Mouse (Mus musculus) forebrain, postnatal 0 days (tissue): ENCODE measurements at regions not wholly inside any gene's neighbourhood (a gene's known extent, or its start where the extent isn't known, plus 50 kb on each side); places are given as distances from the start of the nearest gene placed in this dataset.

Source experiments
- ATAC-seq: fragments of 200-750 bp; cut with Nextera tagmentation; 2 replicates; pipeline ENCODE4 v1.8.0; 2017; ENCODE audit warnings: mild to moderate bottlenecking, moderate library complexity
- DNase-seq: peaks from one replicate; pipeline ENCODE4 v3.0.0-alpha.2; 2015
- H3K27ac ChIP-seq: fragments of 300-500 bp; sonication (generic); 2 replicates; pipeline ENCODE4 v1.5.1; 2014; ENCODE audit warnings: low read depth, mild to moderate bottlenecking, antibody characterized with exemption, low read length, moderate library complexity, mixed read lengths
- H3K27me3 ChIP-seq: fragments of 300-500 bp; sonication (generic); 2 replicates; pipeline ENCODE4 v1.6.1; 2014; ENCODE audit warnings: mild to moderate bottlenecking, low read length, mixed read lengths; ENCODE audit not compliant: insufficient read depth
- H3K36me3 ChIP-seq: fragments of 300-500 bp; sonication (generic); 2 replicates; pipeline ENCODE4 v1.6.1; 2014; ENCODE audit warnings: mild to moderate bottlenecking, moderate library complexity; ENCODE audit not compliant: insufficient read depth
- H3K4me1 ChIP-seq: fragments of 300-500 bp; sonication (generic); 2 replicates; pipeline ENCODE4 v1.6.1; 2014; ENCODE audit warnings: antibody characterized with exemption; ENCODE audit not compliant: insufficient read depth
- H3K4me2 ChIP-seq: fragments of 300-500 bp; sonication (generic); 2 replicates; pipeline ENCODE4 v1.6.1; 2014; ENCODE audit warnings: low read depth, mild to moderate bottlenecking, moderate library complexity
- H3K4me3 ChIP-seq: fragments of 300-500 bp; sonication (generic); 2 replicates; pipeline ENCODE4 v1.5.1; 2014; ENCODE audit warnings: low read depth, low read length, mixed read lengths
- H3K9ac ChIP-seq: fragments of 300-500 bp; sonication (generic); 2 replicates; pipeline ENCODE4 v1.6.1; 2014; ENCODE audit warnings: mild to moderate bottlenecking
- H3K9me3 ChIP-seq: fragments of 300-500 bp; sonication (generic); 2 replicates; pipeline ENCODE4 v1.6.1; 2016; ENCODE audit warnings: low read length
- CTCF ChIP-seq: sonication (generic); IDR thresholded peaks from 2 replicates; pipeline ENCODE4 v1.5.1; 2016; ENCODE audit warnings: antibody characterized with exemption, control low read depth, low read depth
- WGBS: fragments of 180-500 bp; shearing (Covaris S2); extraction: QIAGEN DNeasy Blood & Tissue Kit; methylation state at CpG from one replicate; pipeline ENCODE4 v1.1.7; 2014; 5-methylcytosine and 5-hydroxymethylcytosine counted together

- Histone ChIP-seq H3K4me3 (no peak overlapping the region), H3K9ac (no peak overlapping the region), H3K27me3 (0 out of 2 replicates have a peak, but pooled peaks cover 2% of the 10 kb centered on the region), H3K27ac (no peak overlapping the region), H3K9me3 (no peaks in the 10 kb centered on the region), H3K4me1 (peaks cover 12% of the 10 kb centered on the region; the same call in 1 of the 2 replicates), H3K36me3 (no peaks in the 10 kb centered on the region), H3K4me2 (no peak overlapping the region)
- no peak for TF ChIP-seq CTCF
- 71% methylated on average over 9 of the region's 9 CpGs for WGBS
- no peak for DNase-seq
- no peak for ATAC-seq
Observed at GRCm38 (mm10) chr12:78133341-78133740, 60.7 kb upstream of the Gm6657 start.

GRCm38 (mm10) chr12:78133984-78134383 is 60.1 kb upstream of the Gm6657 start:
- Histone ChIP-seq H3K27ac (no peak overlapping the region), H3K27me3 (0 out of 2 replicates have a peak, but pooled peaks cover 2% of the 10 kb centered on the region), H3K9ac (no peak overlapping the region), H3K4me2 (no peak overlapping the region), H3K9me3 (no peaks in the 10 kb centered on the region), H3K36me3 (no peaks in the 10 kb centered on the region), H3K4me3 (no peak overlapping the region), H3K4me1 (peaks cover 12% of the 10 kb centered on the region; the same call in 1 of the 2 replicates)
- ATAC-seq, result no peak
- no peak for TF ChIP-seq CTCF
- no peak for DNase-seq
- WGBS, result 33% methylated on average over 4 of the region's 4 CpGs

GRCm38 (mm10) chr12:78137196-78137595 is 56.8 kb upstream of the Gm6657 start:
- ATAC-seq (no peak; the same call in 1 of the 2 replicates), DNase-seq (peak; percentile 57)
- no peaks in the 10 kb centered on the region for H3K36me3 ChIP-seq

DNA sequence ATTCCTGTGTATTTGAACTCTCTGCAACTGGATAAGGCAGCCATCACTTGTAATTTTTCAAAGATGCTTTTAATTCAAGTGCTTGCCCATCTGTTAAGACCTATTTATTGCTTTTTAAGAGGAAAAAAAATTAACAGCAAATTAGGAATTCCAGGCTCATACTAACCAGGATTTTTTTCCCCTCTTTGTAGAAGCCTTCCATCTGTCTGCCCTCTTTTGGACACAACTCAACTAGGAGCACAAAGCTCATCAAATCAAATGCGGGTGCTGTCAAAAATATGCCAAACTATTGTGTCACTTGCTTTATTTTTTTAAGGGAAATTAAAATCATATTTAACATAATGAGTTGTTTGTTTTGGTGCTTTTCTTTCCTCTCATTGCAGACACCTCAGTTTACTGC is 55.6 kb upstream of the Gm6657 start:
- Histone ChIP-seq H3K4me1 (peaks cover 7% of the 10 kb centered on the region; the same call in 1 of the 2 replicates), H3K4me3 (no peak overlapping the region), H3K4me2 (no peak overlapping the region), H3K9ac (no peak overlapping the region), H3K9me3 (no peaks in the 10 kb centered on the region), H3K36me3 (no peaks in the 10 kb centered on the region), H3K27ac (no peak overlapping the region), H3K27me3 (no peaks in the 10 kb centered on the region)
- no peak for TF ChIP-seq CTCF
- 57% methylated on average over 1 of the region's 1 CpGs for WGBS
- ATAC-seq, result peak; percentile 40; the same call in 1 of the 2 replicates
- peak; percentile 50 for DNase-seq

More at GRCm38 (mm10) chr12:78137196-78137595, 56.8 kb upstream of the Gm6657 start:
- Histone ChIP-seq H3K4me3 (no peak overlapping the region), H3K9me3 (no peaks in the 10 kb centered on the region), H3K4me2 (no peak overlapping the region), H3K9ac (no peak overlapping the region), H3K4me1 (peaks cover 7% of the 10 kb centered on the region; the same call in 1 of the 2 replicates), H3K27ac (no peak overlapping the region), H3K27me3 (0 out of 2 replicates have a peak, but pooled peaks cover 2% of the 10 kb centered on the region)
- no peak for TF ChIP-seq CTCF
- whole genome bisulfite sequencing, result 25% methylated on average over 3 of the region's 3 CpGs
